Mouse (Mus musculus) ZHBTc4 (cell line): ENCODE measurements around the gene Ganc.
A peak's percentile ranks its signal among the peaks of the same experiment; 100 is the strongest.

ENCODE experiments used
- DNase-seq: peaks from one replicate; pipeline ENCODE4 v3.0.0-alpha.2; 2011; ENCODE audit warnings: low read depth, low spot score

The Ganc gene

GRCm38 (mm10) chr2:120501136-120501918, 97.6 kb downstream of the Ganc start:
- DNase-seq = no peak

GRCm38 (mm10) chr2:120501931-120502604, 98.4 kb downstream of the Ganc start:
- DNase-seq = peak; percentile 50

GRCm38 (mm10) chr2:120502605-120502990, 98.9 kb downstream of the Ganc start:
- no peak for DNase-seq

GRCm38 (mm10) chr2:120503094-120503493, 99.4 kb downstream of the Ganc start:
- no peak for DNase-seq

GRCm38 (mm10) chr2:120503992-120504391, 100.3 kb downstream of the Ganc start:
- DNase-seq = peak; percentile 44
